Mouse (Mus musculus): ENCODE data around the gene Csmd2.

Csmd2 gene

DNA sequence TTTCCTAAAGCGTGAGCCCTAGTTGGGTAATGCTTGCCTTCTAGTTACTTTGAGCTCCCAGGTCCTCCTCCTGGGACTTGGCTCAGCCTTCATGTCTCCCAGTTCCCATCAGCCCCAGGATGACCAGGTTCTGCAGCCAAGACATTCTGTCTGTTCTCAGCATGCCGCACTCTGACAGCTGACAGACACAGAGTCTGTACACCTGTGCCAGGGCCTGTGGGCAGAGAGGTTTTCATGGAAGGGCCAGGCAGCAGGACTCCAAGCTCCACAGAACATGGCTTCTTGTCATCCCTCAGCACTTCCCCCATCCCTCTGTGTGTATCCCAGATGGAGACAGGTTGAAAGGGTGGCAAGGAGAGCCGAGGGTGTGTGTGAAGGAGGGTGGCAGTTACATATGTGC, 154.6 kb downstream of the Csmd2 start:
- no peak for DNase-seq

DNA sequence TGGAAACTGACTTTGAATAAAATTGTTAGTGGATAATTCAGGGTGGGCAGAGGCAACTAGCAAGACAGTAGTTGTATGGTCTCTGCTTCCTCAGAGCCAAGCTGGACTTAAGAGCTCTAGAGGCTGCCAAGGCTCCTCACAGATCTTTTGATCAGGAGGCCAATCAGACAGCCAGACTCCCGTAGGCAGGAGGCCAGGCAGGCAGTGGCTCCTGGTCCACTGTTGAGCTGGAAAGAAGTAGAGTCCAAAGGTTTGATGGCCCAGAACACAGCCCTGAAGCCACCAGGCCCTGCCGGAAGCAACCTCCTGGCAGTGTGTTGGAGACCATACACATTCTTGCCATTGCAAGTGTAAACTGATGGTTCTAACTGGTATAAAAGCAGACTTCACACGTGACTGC, 155.5 kb downstream of the Csmd2 start:
- no peak for DNase-seq

DNA sequence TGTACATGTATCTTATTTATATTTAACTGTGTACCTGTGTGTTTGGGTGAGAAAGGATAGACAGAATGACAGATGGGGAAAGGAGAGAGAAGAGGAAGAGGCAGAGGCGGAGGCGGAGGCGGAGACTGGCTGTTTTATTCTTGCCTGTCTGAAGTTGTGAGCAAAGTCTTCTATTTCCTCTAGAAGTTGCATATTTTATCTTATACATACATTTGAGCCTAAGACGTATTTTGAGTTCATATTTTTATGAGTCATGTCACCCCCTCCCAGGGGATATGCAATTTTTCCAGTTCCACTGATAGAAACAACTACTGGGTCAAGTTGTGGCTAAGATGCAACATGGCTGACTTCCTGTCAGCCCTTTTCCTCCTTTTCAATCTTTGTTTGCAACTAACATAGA, 161.9 kb downstream of the Csmd2 start:
- DNase-seq, result no peak

DNA sequence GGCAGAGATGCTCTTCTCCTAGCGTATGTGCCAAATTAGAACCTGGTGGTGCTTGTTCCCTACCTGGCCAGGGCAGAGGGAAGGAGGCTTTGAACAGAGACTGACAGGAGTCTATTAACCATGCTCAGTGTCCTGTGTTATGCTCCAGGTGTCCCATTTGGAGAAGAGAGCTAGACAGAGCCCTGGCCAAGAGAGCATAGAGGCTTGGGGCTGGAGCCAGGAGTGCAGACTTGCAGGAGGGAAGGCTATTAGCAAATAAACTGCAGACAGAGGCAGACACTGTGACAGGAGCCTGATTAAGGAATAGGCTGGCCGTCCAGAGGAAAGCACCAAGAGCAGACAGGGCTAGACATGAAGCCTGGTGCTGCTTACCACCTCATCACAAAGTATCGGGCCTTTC, 164.4 kb downstream of the Csmd2 start:
- DNase-seq, result no peak

DNA sequence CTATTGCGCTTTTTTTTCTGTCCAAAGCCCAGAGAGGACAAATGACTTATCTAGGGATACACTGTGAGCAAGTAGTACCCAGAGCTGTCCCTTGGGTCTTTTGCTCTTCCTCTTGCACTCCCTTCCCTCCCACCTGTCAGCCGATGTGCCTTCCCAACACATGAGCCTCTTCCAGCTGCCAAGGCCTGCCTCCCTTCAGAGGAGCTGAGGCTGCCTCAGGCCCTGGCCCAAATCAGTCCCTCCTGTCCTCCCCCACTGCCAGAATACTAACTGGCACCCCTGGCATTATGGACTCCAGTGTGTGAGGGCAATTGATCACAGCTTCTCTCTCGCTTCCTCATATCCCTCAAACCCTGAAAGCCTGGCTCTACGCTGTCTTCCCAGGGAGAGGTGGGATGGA, 165.5 kb downstream of the Csmd2 start:
- no peak for DNase-seq

DNA sequence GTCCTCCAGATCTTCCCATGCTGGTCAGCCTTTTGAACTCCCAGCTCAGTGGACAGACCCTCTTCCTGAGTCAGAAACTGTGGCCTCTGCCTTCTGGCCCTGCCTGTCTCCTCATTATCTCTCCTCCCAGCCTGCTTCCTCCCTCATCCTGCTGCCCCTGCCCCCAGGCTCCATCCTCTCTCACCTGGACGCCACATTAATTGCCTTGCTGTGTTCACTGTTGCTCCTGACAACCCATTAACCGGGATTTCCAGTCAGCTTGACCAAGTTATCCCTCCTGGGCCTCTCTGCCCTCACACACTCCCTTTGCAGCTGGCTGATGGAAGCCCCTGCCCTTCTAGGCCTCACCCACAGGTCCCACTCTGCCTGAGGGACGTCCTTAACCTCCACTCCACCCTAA, 167.6 kb downstream of the Csmd2 start:
- DNase-seq, result no peak

DNA sequence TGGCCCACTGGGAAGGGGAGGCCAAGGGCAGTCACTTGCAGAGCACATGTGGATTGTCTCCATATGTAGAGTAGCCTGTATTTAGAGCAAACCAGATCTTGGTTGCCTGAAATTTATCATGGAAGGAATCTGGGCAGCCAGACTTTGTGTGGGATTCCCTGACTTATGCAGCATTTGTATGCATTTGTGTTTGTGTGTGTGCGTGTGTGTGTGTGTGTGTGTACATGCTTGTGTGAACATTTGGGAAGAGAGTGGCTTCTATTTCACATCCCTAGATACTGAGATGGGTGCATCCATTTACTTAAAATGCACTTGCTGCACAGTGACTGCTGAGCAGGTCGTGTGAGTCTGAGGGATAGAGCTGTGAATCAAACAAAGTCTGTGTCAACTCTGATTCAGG, 173.0 kb downstream of the Csmd2 start:
- DNase-seq, result peak; percentile 38

DNA sequence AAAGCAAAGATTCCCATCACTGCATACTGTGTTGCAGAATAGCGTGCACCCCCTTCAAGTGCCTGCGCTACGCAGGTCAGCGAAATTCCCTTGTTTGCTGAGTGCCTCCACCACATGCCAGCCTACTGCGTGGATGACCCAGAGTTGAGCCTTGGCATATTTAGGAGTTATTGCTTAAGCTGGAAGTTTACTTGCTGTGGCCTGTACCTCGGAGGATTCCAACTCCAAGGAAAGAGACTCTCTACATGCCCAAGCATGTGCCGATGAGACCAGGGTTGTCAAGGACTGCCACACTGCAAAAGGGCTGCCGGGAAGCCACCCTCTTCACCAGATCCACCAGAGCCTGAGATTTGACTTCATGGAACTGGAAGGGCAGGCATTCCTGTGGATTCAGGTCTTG, 182.5 kb downstream of the Csmd2 start:
- DNase-seq, result no peak

DNA sequence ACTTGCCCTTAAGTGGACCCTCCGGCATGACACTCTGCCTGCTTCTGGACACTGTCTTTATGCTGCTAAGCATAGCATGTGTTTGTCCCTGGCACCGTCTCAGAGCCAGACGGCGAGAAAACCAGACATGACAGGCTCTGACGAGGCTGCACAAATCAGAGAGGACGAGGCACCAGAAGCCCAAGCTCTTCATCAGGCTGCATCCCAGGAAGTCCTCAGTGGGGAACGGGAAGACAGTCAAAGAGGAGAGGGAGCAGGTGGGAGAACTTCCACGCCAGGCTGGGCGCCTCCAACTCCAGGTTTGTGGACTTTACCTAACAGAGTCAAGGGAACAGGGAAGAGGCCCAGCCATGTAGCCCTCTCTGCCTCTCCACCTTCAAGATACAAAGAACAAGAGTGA, 183.6 kb downstream of the Csmd2 start:
- no peak for DNase-seq

DNA sequence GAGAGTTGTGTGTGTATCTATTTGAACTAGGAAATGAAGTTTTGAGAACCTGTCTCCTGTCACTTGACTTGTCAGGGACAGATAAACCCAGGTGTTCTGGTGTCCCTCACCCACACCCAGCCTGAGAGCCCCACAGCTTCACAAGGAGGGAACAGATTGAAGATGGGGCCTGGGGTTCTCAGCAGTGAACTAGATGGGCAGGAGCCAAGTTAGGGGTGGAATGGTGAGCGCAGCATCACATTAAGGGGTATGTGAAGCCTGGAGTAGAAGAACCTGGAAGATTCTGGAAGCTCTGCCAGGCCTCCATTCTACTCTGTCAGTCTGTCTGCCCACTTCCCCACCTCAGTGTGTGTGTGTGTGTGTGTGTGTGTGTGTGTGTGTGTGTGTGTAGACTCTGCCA, 184.0 kb downstream of the Csmd2 start:
- no peak for DNase-seq

DNA sequence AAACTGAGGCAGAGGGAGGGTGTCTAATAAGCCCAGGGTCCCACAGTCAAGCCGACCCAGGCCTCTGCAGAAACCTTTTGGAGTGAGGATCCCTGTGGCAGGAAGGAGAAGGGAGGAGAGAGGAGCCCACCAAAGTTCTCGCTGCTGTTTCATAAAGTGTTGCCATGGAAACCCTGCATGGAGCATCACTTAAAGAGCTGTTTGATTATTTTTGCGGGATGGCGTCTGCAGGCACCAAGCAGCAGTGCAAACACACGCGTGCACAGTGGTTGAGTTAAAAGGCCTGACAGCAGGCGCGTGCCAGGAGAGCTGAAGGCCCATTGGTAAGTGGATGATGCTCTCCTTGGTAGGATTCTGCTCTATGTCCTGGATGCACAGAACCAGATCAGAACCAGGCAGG, 191.3 kb downstream of the Csmd2 start:
- no peak for DNase-seq

DNA sequence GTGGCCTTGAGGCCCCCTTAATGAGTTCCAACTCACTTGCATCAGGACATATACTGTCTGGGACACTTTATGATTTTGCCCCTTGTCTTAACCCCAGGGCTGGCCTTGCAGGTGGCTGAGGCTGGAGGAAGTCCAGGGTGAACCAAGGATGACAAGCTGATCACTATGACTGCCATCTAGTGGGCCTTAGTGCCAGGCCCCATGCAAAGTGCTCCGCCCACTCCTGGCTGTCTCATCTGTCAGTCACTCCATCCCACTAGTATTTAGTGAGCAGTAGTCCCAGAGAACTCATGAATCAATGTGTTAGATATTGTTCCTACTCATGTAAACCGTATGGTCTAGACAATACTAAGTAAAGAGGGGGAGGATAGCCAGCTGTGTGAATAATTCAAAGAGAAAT, 191.9 kb downstream of the Csmd2 start:
- DNase-seq, result no peak

DNA sequence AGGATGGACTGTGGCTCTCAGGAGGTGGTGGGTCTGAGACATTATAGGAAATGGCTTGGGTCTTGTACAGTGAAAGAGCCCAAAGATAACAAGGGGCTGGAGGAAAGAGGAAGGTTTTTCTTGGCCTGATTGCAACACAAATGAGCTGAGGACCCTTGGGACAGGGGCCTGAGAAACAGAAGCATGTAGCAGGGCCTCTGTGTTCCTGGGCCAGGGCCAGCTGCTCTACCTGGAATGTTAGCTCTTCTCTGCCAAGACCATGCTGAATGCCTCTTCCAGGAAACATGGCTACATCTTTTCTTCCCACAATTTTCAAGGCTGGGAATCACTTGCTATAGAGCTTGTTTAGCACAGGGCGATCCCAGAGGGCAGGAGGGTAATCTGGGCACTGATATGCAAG, 197.1 kb downstream of the Csmd2 start:
- no peak for DNase-seq

DNA sequence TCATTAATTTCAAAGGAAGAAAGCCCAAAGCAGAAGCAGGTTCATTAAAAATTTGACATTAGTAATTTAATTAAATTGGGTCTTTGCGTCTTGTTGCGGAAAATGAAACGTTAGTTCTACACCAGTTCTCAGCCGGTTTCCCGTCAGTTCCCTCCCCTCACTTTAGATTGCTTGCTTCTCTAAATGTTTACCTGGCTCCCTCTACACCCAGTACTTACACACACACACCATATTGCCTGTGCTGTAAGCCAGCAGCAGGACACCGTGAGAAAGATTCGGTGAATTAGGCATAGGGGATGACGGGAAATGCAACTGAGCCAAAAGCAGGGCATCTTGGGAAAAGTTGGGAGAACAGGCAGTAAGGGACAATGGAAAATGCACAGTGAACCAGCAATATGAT, 206.8 kb downstream of the Csmd2 start:
- no peak for DNase-seq

DNA sequence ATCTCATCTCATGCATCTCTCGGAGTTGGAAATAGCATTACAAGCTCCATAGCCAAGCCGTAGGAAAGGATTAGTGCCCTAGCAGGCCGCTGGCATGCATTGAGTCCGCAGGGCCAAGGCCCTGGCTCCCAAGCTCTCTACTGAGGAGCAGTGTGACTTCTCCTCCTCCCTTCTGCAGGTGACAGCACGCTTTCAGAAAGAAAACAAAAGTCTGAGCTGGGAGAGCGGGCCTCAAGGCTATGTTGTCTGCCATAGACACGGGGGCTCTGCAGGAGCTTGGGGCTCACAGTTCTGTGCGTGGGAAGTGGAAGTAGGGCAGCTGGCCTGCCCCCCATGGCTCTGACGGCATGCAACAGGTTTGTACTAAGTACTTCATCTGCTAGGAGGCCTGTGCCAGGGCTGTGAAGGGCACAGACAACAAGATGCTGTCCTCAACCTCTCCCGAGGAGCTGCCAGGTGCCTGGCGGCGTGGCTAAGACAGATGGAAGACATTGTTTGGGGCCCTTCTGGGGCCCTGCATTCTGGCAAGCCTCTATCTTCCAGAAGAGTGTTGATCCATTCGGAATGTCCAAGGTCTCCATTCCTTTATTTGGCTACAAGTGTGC, 230.4 kb downstream of the Csmd2 start:
- DNase-seq, result no peak

DNA sequence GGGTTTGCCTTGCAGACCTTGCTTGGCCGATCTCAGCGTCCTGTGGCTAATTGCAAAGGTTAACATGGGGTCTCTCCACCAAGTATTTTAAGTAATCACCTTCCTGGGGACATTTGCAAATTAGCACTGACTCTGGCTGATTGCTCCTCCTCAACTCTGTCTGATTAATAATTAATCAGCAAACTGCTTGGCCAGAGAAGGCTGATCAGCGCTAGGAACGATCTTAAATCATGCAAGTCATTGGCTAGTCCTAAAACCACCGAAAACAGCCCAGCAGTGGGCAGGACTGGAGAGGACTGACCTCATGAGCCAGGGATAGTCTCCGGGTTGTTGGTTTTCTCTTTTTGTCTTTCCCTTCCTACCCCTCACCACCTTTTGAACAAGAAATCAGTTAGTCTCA, 236.8 kb downstream of the Csmd2 start:
- DNase-seq, result no peak

DNA sequence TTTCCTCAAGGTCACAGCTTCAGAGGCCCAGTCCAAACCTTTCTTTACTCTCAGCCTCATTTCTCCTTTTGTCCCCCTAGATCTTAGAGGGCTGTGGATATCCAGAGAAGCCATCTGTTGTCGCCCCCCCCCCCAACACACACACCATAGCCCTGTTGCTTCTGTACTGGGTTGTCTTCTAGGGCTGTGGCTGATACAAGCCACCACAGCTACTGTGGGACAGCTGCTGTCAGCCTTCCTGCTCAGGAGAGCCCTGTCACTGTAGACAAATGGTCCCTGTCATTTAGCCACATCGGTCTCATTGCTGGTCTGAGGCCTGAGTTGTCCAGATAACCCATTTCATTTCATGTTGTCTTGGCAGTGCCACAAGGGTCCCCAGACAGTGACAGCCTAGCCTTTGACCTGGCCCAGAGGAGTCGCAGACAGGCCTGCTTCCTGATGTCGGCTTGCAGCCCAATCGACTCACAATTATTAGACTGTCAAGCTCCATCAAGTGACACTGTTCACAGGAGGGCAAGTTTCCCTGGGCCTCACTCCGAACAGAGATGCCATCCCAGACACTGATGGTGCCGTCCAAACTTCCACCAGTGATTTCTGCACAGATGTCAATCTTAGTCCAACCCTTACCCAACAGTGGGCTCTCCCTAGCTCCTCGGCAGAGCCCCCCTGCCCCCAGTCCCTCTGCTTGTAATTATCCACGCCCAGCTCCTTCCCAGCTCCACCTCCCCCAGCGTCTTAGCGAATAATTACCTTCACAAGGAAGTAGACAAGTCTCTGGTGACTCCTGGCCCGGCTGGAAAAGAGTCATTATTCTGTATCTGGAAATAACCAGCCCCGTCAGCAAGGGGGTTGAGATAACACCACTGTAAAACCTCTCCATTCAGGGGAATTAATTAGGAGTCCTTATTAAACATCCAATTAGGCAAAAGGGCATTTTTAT, 240.0 kb downstream of the Csmd2 start:
- no peak for DNase-seq

DNA sequence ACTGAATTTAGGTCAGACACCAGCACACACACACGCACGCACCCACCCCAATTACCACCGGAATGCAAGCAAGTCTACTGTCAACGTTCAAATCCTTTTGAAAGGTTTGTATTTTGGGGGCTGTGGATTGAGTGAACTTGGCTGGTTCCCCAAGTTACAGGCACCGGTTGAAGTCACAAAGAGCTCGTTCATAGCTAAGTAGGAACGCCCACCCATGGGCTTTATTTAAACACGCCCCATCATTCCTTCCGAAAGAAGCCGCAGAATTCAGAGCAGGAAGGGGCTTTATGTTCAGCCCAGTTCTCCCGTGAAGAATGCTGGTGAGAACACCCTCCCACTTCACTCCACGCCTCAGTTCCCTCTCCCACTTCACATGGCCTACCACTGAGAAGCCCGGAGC, 245.8 kb downstream of the Csmd2 start:
- no peak for DNase-seq

DNA sequence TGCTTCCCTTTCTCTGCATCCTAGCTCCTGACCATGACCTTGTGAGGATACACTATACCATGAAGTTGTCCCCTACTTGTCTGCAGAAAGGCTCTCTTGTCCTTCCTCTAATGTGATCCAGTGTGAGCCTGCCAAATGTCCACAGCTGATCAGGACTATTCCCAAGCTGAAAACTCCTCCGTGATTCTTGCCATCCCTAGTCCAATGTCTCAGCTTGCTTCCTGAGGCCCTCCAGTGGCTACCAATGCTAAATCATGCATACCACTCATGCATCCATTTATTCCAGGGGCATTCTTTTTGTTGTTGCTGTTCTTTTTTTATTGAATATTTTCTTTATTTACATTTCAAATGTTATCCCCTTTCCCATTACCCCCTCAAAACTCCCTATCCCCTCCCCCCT, 251.5 kb downstream of the Csmd2 start:
- DNase-seq, result no peak

DNA sequence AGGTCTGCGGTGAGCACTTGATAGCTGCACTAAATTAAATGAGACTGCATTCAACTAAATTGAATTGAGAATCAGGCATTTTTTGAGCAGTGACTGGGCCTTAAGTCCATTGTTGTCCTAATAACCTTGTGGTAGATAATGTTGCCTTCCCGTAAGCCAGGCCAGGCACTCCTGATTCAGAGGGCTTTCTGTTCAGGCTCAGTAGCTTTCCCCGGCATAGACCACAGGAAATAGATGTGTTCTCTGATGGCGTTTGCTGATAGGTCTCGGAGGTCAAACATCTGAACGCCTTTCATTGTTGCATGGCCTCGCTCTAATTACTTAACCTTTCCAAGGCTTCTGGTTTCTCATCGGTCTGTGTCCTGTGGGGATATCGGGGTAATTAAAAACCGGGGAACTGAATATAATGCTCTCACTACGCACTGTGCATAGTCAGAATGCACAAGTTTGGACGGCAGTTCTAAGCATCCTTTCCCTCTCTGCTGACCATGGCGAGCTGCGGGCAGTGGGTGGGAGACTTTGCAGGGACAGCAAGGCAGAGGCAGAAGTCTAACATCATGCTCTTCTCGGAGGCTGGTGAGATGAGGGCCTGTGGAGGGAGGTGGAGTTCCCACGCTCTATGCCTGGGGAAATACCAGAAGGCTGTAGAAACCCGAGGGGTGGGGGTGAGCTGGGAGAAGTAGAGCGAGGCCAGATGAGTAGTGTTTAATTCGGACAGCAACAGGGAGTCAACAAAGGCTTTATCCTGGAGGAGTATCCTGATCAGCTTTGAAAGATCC, 253.6 kb downstream of the Csmd2 start:
- no peak for DNase-seq

DNA sequence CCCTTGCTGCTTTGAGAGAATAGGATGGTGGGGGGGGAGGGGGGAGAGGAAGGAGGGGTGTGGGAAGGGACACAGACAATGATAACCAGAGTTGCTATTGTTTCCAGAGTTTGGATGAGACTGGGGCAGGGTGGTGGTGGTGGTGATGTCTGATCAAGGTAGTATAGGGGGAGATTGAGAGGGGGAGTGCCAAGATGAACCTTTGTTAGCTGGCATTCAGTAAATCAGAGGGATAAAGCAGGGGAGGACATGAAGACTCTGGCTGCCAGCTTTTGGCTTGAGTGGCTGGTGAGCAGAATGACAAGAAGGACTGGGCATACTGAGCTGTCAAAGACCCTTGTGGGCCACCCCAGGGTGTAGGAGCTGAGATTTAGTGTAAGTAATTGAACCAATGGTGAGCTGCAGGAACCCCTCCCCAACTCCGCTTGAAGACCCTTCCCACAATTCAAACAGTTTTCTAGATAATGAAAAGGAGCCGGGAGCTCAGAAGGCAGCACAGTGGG, 254.2 kb downstream of the Csmd2 start:
- no peak for DNase-seq

DNA sequence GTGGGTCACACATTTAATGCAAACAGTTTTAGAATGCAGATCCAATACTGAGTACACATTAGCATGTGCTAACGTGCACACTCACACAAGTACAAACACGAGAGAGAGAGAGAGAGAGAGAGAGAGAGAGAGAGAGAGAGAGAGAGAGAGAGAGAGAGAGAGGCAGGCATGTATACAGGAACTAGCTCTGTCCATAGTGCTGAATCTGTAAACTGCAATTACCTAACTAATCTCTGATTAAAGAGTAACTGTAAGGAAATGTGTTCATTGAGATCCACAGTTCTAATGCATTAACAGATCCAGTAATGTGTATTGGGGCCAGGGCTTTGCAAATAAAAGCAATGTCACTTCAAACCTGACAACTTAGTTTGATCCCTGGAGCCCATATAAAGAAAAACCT, 257.5 kb downstream of the Csmd2 start:
- no peak for DNase-seq

DNA sequence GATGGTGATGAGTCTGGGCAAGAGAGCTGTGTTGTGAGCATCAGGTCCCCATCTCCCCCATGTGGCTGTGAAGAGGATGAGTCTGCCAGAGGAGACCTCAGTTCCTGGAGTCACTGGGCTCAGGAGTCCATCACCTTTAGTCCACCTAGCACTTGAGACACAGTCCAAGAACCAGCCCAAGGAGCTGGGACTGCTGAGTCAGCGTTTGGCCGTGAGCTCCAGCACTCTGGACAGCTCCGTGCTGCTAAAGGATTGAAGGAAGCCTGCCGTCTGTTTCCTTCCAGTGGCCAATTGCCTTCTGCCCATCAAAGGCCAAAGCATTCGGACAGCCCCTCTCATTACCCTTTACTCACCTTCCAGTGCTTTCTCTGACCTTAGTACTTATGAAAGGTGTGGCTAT, 261.0 kb downstream of the Csmd2 start:
- DNase-seq, result no peak

DNA sequence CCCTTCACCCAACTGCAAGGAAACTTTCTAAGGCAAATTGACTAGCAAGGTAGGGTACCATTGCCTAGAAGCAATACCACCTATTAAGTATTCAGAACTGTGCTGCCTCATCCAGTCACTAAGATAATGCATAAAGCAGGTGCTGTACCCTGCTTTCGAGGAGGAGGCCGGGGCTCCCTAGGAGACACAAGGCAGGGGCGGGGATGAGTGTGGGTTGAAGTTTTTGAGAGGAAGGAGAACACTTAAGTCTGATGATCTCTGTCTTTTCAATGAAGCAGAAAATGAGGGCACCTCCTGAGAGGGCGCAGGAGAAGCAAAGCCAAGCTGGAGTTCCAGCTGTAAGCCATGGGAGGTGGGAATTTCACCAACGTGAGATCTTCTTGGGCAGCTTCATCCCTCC, 271.6 kb downstream of the Csmd2 start:
- DNase-seq, result no peak
